Mouse (Mus musculus): ENCODE data around the gene Rnase1.
A peak's percentile ranks its signal among the peaks of the same experiment; 100 is the strongest.
"Not testable (repeated sequence)": the region's sequence is repeated elsewhere in the genome, so short reads cannot be mapped to it uniquely, and the experiment has no call there.

The Rnase1 gene

GRCm38 (mm10) chr14:51146685-51147084 lies at the start of gene Rnase1:
Rnase1 (minus strand) TSS chr14:51146785.
- no peak for DNase-seq

DNA sequence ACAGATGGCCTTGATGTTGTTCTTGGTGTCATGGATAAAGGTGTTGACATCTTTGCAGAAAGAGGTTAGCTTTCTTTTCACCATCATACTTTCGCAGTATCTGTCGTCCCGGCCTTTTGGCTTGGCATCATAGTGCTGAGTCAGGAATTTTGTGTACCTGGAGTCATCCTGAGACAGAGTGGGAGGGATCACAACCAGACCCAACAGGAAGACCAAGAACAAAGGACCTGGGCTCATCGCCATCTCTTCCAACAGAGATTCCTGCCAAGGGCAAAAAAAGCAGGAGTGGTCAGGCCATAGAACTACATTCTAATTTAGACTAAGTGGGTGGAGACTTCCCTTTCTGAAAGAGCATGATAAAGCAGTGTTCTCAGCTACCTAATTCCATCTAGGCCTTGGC lies 49.1 kb upstream of the Rnase1 start:
- no peak for DNase-seq

- DNase-seq: not testable (repeated sequence)
These were observed 34.5 kb upstream of the Rnase1 start for GRCm38 (mm10) chr14:51181051-51181450.

- DNase-seq: no peak
These were observed 27.3 kb upstream of the Rnase1 start for GRCm38 (mm10) chr14:51173843-51174242.

DNA sequence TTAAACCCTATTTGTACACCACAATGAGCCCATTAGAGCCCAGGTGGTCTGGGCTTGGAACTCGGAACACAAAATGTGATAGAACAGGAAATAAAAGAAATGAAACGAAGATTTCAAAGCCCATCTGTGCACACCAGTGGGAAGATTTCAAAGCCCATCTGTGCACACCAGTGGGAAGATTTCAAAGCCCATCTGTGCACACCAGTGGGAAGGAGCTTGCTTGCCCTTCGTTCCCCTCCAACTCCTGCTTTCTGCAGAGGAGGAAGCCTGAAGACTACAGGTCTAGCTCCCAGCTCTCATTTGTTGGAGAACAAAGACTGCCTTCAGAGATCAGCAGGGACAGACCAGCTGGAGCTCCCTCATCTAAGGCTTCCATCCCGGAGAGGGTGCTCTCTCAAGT lies 26.4 kb upstream of the Rnase1 start:
- peak; percentile 6 for DNase-seq

DNA sequence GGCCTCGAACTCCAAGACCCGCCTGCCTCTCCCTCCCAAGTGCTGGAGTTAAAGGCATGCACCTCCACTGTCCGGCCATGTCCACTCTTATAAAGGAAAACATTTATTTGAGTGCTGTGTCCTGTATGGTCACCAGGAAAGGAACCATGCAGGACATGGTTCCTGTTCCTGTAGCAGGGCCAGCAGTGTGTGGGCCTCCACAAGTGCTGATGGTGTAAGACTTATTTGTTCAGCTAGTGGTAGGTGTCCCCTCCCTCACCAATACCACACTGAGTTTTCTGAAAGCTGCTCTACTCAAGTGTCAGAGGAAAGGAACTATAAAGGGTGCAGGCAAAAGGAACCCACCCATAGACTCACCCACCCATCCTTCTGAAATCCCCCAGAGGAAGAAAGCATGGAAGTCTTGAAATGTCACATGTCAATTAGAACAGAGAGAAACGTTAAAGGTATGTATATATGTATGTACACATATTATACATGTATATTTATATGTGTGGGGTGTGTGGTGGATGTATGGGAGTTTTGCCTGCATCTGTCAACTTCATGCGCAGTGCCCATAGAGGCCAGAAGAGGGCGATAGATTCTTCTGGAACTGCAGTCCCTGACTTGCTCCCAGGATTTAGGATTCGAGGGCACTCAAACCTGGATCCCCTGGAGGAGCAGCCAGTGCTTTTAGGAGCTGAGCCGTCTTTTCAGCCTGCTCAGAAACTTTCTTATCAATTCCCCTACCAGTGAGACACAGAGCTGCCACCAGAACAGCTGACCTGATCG lies 25.7 kb upstream of the Rnase1 start:
- peak; percentile 5 for DNase-seq

DNA sequence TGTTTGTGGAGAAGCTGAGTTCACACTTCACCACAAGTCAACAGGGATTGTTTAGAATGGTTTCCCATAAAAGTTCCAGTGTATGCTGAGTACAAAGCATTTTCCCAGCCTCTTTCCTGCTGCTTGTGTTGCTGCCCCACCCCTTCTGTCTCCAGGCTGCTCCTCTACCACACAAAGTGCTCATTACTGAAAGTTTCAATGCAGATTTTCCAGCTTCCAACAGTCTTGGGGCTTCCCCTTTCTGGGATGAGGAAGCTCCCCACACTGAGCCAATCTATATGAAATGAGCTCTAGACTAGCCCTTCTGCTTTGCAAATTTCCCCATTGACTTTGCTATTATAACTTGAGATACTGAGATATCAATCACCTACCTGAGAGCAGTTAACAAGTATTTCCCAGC lies 19.5 kb upstream of the Rnase1 start:
- DNase-seq: no peak

GRCm38 (mm10) chr14:51165435-51165834 lies 18.9 kb upstream of the Rnase1 start:
- no peak for DNase-seq

- DNase-seq: not testable (repeated sequence)
These were observed 16.7 kb upstream of the Rnase1 start for GRCm38 (mm10) chr14:51163323-51163722.

DNA sequence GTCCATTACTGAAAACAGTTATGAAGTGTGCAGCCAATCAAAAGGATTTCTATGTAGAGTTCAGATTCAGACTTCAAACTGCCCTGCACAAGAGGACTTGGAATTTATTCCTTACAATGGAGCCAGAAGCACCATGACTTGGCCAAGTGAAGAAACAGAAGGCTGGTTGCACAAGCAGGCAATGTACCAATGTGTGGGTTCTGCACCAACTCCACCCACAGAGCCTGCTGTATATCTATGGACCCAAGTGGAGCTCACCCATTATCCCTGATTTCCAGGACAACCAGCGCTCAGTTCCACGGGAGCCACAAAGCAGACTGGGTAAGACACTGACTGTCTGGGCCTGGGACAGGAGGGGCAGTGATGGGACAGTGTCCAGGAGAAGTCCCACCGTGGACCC lies 15.4 kb upstream of the Rnase1 start, which contains the start of gene Rnase2b:
Rnase2b (plus strand) TSS at position 285 of the 400 bp plus-strand sequence.
- DNase-seq: peak; percentile 11

- DNase-seq: no peak
These were observed 10.5 kb upstream of the Rnase1 start for GRCm38 (mm10) chr14:51157072-51157471.

GRCm38 (mm10) chr14:51156736-51157068 lies 10.1 kb upstream of the Rnase1 start:
- DNase-seq: no peak

GRCm38 (mm10) chr14:51156056-51156735 lies 9.6 kb upstream of the Rnase1 start:
- no peak for DNase-seq

DNA sequence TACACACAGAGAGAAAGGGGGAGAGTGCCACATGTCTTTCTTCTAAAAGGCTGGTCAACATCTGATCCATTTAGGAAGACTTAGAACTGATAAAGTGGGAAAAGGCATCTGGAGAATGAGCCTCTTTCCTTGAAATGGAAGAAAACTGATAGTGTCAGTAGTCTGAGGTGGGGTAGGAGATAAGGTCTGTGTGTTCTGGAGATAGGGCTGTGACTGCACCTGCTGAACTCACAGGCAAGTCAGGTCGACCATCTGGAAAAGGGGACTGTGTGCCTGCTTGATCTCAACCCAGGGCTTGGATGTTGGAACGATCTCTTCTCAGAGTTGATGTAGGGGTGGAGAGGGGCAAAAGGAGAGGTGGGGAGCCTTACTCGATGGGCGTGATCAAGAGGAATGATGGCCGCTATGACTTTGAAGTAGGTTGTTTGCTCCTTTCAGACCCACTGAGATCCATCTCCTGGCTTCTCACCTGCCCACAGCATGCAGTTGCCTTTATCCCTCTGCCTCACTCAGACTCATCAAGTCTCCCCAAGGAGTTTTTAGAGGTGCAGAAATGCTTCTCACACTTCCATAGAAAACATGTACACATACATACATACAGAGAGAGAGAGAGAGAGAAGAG lies 5.8 kb upstream of the Rnase1 start:
- no peak for DNase-seq

DNA sequence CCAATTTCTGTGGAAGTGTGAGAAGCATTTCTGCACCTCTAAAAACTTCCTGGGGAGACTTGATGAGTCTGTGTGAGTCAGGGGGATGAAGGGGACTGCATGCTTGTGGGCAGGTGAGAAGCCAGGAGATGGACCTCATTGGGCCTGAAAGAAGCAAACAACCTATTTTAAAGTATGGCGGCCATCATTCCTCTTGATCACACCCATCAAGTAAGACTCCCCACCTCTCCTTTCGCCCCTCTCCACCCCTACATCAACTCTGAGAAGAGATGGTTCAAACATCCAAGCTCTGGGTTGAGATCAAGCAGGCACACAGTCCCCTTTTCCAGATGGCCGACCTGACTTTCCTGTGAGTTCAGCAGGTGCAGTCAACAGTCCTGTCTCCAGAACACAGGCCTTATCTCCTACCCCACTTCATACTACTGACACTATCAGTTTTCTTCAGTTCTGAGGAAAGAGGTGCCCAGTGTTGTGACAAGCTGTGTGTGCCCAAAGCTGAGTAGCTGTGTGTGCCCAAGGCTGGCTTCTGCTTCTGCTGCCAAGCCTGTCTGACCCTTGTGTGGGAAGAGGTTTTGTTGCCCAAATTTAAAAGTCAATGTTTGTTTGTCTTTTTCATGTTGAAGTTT lies 3.7 kb upstream of the Rnase1 start:
- no peak for DNase-seq

DNA sequence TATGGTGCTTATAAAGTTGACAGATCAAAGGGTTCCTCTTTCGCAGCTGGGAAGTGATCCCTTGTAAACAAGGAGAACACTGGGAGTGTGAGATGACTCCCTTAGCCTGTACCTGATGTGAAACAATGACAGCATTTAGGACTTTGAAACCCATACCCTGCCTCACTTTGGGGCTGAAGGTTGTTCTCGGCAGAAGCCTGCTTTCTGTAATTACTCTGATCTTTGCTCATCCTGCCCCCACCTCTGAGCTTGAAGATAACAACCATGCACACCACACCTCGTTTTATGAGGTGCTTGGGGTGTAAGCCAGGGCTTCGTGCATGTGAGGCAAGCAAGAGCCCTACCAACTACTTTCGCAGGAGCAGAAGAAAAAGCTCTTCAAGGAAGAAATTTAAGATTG lies 2.6 kb upstream of the Rnase1 start:
- DNase-seq: no peak

DNA sequence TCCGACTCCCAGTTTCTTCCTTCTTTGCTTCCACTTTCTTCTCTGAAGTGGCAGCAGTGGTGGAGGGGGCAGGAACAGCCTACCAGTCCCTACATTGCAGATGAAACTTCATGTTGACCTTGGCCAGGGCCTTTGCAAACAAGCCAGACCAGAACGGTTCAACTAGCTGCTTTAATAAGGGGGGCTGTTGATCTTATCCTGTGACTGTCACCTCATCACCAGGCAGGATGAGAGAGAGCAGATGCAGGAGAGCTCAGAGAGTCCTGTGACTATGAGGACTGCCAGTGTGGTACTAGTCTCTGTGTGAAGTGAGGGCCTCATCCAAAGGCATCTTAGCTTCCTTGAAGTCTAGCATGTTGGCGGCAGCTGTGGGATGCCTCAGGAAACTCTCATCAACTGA lies 1.4 kb upstream of the Rnase1 start:
- no peak for DNase-seq

- no peak for DNase-seq
These were observed 1.1 kb downstream of the Rnase1 start for GRCm38 (mm10) chr14:51145521-51145920.

DNA sequence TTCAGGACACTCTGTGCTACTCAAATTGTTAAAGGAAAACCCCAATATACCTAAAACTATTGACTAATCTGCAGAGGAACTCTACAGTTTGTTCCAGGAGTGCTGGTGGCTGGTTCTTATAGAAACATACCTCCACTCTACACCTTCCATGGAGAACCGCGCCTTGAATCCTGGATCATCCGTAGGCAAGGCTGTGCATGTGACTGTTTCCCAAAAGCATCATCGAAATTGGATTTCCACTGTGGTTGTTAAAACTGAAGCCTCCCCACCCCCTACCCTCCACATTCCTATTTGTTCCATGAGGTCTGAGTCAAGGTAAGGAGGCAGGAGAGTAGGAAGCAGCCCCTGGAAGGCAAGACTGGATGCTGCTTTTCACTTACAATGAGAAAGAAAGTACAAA lies 2.1 kb downstream of the Rnase1 start:
- DNase-seq: no peak

- DNase-seq: no peak
These were observed 2.6 kb downstream of the Rnase1 start for GRCm38 (mm10) chr14:51143937-51144336.

GRCm38 (mm10) chr14:51143287-51143686 lies 3.3 kb downstream of the Rnase1 start:
- peak; percentile 47 for DNase-seq

- no peak for DNase-seq
These were observed 4.0 kb downstream of the Rnase1 start for GRCm38 (mm10) chr14:51142568-51142967.

DNA sequence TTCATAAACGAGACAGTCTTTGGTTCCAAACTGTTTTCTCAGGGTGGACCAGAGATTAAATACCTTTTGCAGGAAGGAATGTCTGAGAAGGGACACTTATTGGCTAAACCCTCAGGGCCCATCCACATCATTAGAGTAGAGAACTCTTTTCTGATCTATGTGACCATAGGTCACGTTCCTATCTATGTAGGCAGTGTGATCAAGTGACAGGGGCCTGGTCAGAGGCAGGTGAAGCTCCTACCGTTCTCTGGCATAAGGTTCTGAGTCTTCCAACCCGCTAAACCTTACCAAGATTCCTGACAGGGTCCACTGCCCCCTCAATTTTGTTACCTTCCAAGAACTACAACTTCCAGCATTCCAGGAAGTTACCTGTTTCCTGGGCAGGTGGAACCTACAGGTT lies 4.5 kb downstream of the Rnase1 start:
- DNase-seq: no peak

GRCm38 (mm10) chr14:51140342-51140741 lies 6.2 kb downstream of the Rnase1 start:
- no peak for DNase-seq
